Mouse (Mus musculus) bone marrow macrophage, adult 2 months (primary cell): Measurements from ENCODE around the gene Ptma. TPM values are rescaled to one million over a fixed set of nuclear protein-coding genes. Genes with fewer than 3 reads are reported as not detected.

Experiments used
- H3K27ac ChIP-seq: 2 replicates; pipeline ENCODE4 v1.5.1; 2012; ENCODE audit warnings: low read depth, low read length; ENCODE audit not compliant: insufficient read depth
- H3K4me1 ChIP-seq: 2 replicates; pipeline ENCODE4 v1.6.1; 2012; ENCODE audit warnings: low read length; ENCODE audit not compliant: control insufficient read depth, insufficient read depth
- H3K4me3 ChIP-seq: 2 replicates; pipeline ENCODE4 v1.5.1; 2012; ENCODE audit warnings: mild to moderate bottlenecking, low read length, moderate library complexity; ENCODE audit not compliant: insufficient read depth
- CTCF ChIP-seq: IDR thresholded peaks from 2 replicates; pipeline ENCODE4 v1.5.1; 2012; ENCODE audit warnings: low read depth, mild to moderate bottlenecking, low read length, moderate library complexity
- POLR2A ChIP-seq: IDR thresholded peaks from 2 replicates; pipeline ENCODE4 v1.6.1; 2012; ENCODE audit warnings: mild to moderate bottlenecking, low read depth, low read length, borderline replicate concordance
- polyA plus RNA-seq: library from polyadenylated mRNA; stranded (reverse); fragments of >200 nt; gene quantifications from 2 replicates; pipeline ENCODE4 v1.2.4, GENCODE M21; 2012; ENCODE audit not compliant: missing spikeins, insufficient read depth, insufficient read length

Gene Ptma
- polyA plus RNA-seq, 1 experiment: 1,364 TPM

GRCm38 (mm10) chr1:86571381-86571780 lies 44.9 kb downstream of the Ptma start:
- Histone ChIP-seq H3K4me3 (no peak overlapping the region), H3K27ac (no peak overlapping the region), H3K4me1 (peaks cover 2% of the 10 kb centered on the region; the same call in 1 of the 2 replicates)
- TF ChIP-seq CTCF (no peak), POLR2A (no peak)

GRCm38 (mm10) chr1:86571941-86572340 lies 45.4 kb downstream of the Ptma start:
- Histone ChIP-seq H3K4me3 (no peak overlapping the region), H3K4me1 (peaks cover 2% of the 10 kb centered on the region; the same call in 1 of the 2 replicates)
- TF ChIP-seq CTCF (no peak), POLR2A (no peak)

More at GRCm38 (mm10) chr1:86571941-86572340, 45.4 kb downstream of the Ptma start:
- no peak overlapping the region for H3K27ac ChIP-seq

Other genes starting within 250 kb of the Ptma start
- 0.21 TPM in 1 of 2 replicates, not detected in the other for gene B3gnt7, start 223.9 kb upstream of the Ptma start, polyA plus RNA-seq
- gene Ncl, start 167.3 kb upstream of the Ptma start, polyA plus RNA-seq: 189 and 191 TPM in 2 replicates
- not detected in 2 replicates for gene Nmur1, start 100.5 kb upstream of the Ptma start, polyA plus RNA-seq
- not detected in 2 replicates for gene Tex44, start 100.4 kb upstream of the Ptma start, polyA plus RNA-seq
- 33.6 and 39.7 TPM in 2 replicates for gene Pde6d, start 55.9 kb downstream of the Ptma start, polyA plus RNA-seq
- gene Cops7b, start 56.2 kb downstream of the Ptma start, polyA plus RNA-seq: 20.9 and 22.4 TPM in 2 replicates
- gene Nppc, start 143.8 kb downstream of the Ptma start, polyA plus RNA-seq: not detected in 2 replicates
- gene Dis3l2, start 177.1 kb downstream of the Ptma start, polyA plus RNA-seq: 13.2 and 13.8 TPM in 2 replicates